Mouse (Mus musculus) heart, embryonic 12.5 days (tissue): Measurements from ENCODE around the gene Gm49373. TPM values are rescaled to one million over a fixed set of nuclear protein-coding genes. Genes with fewer than 3 reads are reported as not detected.

Source experiments
- ATAC-seq: fragments of 200-750 bp; cut with Nextera tagmentation; 2 replicates; pipeline ENCODE4 v1.8.0; 2017; ENCODE audit warnings: moderate TSS enrichment, moderate library complexity; ENCODE audit not compliant: insufficient number of reproducible peaks, low FRiP score
- H3K27ac ChIP-seq: fragments of 300-500 bp; sonication (generic); 2 replicates; pipeline ENCODE4 v1.5.1; 2016; ENCODE audit warnings: mild to moderate bottlenecking, moderate library complexity; ENCODE audit not compliant: poor library complexity, severe bottlenecking
- H3K27me3 ChIP-seq: fragments of 300-500 bp; sonication (generic); replicated peaks from 2 replicates; pipeline ENCODE4 v1.6.1; 2016; ENCODE audit warnings: mild to moderate bottlenecking, moderate library complexity
- H3K36me3 ChIP-seq: fragments of 300-500 bp; sonication (generic); 2 replicates; pipeline ENCODE4 v1.6.1; 2016; ENCODE audit warnings: mild to moderate bottlenecking, moderate library complexity
- H3K4me1 ChIP-seq: fragments of 300-500 bp; sonication (generic); replicated peaks from 2 replicates; pipeline ENCODE4 v1.6.1; 2016; ENCODE audit warnings: mild to moderate bottlenecking
- H3K4me2 ChIP-seq: fragments of 300-500 bp; sonication (generic); 2 replicates; pipeline ENCODE4 v1.6.1; 2016; ENCODE audit warnings: mild to moderate bottlenecking, moderate library complexity
- H3K4me3 ChIP-seq: fragments of 300-500 bp; sonication (generic); 2 replicates; pipeline ENCODE4 v1.5.1; 2016; ENCODE audit warnings: mild to moderate bottlenecking
- H3K9ac ChIP-seq: fragments of 300-500 bp; sonication (generic); 2 replicates; pipeline ENCODE4 v1.6.1; 2016; ENCODE audit warnings: mild to moderate bottlenecking, moderate library complexity
- H3K9me3 ChIP-seq: fragments of 300-500 bp; sonication (generic); replicated peaks from 2 replicates; pipeline ENCODE4 v1.6.1; 2016; ENCODE audit warnings: mild to moderate bottlenecking, moderate library complexity
- WGBS: fragments of 180-500 bp; shearing (Covaris S2); methylation state at CpG from one replicate; pipeline ENCODE4 v1.1.7; 2016; 5-methylcytosine and 5-hydroxymethylcytosine counted together
- polyA plus RNA-seq: library from polyadenylated mRNA; unstranded; fragments of >200 nt; fragmentation: Nextera tagmentation; extraction: Ambion mirVana; gene quantifications from 2 replicates; pipeline ENCODE4 v1.2.1, GENCODE M21; 2016

The Gm49373 gene
- polyA plus RNA-seq, 1 experiment from 2014 or later = 0.69 TPM

DNA sequence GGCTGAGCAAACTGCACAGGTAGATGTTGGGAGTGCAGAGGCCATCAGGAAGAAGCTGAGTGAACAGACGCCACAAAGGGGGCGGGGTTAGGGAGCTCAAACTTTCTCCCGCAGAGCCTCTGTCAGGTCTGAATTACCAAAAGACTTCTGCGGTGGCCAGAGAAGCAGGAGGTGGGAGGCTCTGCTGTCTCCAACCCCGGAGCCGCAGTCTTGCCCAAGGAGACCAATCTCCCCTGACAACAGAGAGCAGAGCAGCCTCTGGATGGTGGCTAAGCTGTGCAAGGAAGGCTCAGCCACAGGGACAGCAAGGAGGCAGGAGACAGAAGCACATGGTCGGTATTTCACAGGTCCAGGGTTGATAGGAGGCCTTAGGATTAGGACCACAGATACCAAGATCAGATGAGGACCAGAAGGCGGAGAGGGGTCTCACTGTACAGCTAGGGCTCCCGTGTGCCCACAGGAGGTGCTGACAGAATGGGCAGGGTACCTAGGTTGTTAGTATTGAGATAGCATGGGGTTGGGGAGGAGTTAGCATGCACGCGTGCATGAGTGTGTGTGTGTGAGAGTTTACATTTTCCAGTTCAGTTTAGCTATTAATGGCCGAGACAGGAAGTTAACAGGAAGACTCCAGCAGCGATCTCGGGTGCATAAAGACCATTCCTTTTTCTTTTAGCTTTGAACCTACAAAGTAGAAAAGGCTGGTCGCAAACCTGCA is 27.7 kb upstream of the Gm49373 start:
- no peak overlapping the region for H3K27ac ChIP-seq
- H3K9ac ChIP-seq = peak overlapping the region; percentile 32; the same call in 1 of the 2 replicates
- peaks cover 8% of the 10 kb centered on the region; the same call in 1 of the 2 replicates for H3K36me3 ChIP-seq
- peaks cover 11% of the 10 kb centered on the region for H3K4me1 ChIP-seq
- H3K4me2 ChIP-seq = 0 out of 2 replicates have a peak overlapping the region, but pooled peaks have one; percentile 5
- no peaks in the 10 kb centered on the region for H3K9me3 ChIP-seq
- 41% methylated on average over 15 of the region's 15 CpGs for WGBS
- no peaks in the 10 kb centered on the region for H3K27me3 ChIP-seq
- H3K4me3 ChIP-seq = no peak overlapping the region
- ATAC-seq = peak; percentile 30; the same call in 1 of the 2 replicates

DNA sequence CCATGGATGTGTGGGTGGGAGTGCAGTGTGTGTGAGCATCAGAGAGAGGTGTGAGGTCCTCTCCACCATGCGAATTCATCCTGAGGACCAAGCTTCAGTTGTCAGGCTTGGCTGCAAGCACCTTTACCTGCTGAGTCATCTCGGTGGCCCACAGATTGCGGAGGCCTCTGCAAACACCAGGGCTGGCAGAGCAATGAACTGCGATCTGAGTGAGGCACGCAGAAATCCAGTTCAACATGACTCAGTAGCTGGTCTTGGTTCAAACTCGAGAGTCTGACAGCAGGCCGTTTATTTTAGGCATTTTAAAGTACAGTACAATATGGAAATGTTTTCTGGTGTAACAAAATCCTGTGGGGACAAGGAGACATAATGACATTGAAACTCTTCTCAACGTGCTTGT is 24.9 kb upstream of the Gm49373 start:
- H3K27me3 ChIP-seq = no peaks in the 10 kb centered on the region
- ATAC-seq = no peak
- H3K4me1 ChIP-seq = peaks cover 11% of the 10 kb centered on the region
- no peaks in the 10 kb centered on the region for H3K9me3 ChIP-seq
- no peak overlapping the region for H3K4me2 ChIP-seq
- no peaks in the 10 kb centered on the region for H3K36me3 ChIP-seq
- no peak overlapping the region for H3K27ac ChIP-seq
- H3K4me3 ChIP-seq = no peak overlapping the region
- 57% methylated on average over 8 of the region's 8 CpGs for WGBS
- H3K9ac ChIP-seq = no peak overlapping the region

DNA sequence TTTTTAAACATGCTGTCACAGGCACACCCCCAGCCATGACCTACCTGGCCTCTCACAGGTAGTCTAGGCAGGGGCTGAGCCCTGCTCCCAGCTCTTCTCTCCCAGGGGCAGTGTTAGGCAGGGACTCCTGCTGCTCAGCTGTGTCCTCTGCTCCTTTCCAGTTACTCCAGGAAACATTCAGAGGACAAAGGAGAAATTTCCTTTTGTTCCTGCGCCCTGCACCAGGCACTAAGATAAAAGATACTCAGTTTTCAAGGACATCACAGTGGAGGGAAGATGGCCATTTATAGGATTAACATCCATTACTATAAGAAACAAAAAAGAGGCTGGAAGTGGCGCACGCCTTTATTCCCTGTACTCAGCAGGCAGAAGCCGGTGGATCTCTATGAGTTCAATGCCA is 23.1 kb upstream of the Gm49373 start:
- no peaks in the 10 kb centered on the region for H3K27me3 ChIP-seq
- H3K36me3 ChIP-seq = no peaks in the 10 kb centered on the region
- H3K9ac ChIP-seq = no peak overlapping the region
- WGBS = 86% methylated on average over 4 of the region's 4 CpGs
- H3K4me1 ChIP-seq = peaks cover 14% of the 10 kb centered on the region
- H3K4me3 ChIP-seq = no peak overlapping the region
- no peak overlapping the region for H3K4me2 ChIP-seq
- no peaks in the 10 kb centered on the region for H3K9me3 ChIP-seq
- no peak for ATAC-seq
- no peak overlapping the region for H3K27ac ChIP-seq

DNA sequence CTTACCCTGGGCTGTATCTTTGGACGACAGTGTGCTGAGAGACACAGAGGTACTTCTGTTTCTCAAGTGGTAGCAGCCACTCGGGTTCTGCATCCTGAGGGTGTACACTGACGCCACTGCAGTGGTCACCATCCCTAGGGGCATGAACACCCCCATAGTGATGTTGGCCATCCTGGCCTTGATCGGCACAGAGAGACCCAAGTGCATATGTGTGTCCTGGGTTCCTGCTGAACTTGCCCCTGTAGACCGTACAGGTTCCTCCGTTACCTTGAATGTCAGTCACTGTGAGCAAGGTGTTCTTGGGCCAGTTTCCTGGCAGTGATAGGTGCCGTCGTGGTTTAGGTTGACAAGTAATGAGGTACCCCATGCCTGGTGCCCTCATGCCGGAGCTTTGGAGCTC is 20.5 kb upstream of the Gm49373 start:
- Histone ChIP-seq H3K9me3 (no peaks in the 10 kb centered on the region), H3K4me2 (no peak overlapping the region), H3K27ac (no peak overlapping the region), H3K4me3 (no peak overlapping the region), H3K36me3 (peaks cover 20% of the 10 kb centered on the region), H3K27me3 (no peaks in the 10 kb centered on the region), H3K4me1 (peaks cover 31% of the 10 kb centered on the region), H3K9ac (no peak overlapping the region)
- ATAC-seq = no peak
- 89% methylated on average over 9 of the region's 9 CpGs for WGBS

DNA sequence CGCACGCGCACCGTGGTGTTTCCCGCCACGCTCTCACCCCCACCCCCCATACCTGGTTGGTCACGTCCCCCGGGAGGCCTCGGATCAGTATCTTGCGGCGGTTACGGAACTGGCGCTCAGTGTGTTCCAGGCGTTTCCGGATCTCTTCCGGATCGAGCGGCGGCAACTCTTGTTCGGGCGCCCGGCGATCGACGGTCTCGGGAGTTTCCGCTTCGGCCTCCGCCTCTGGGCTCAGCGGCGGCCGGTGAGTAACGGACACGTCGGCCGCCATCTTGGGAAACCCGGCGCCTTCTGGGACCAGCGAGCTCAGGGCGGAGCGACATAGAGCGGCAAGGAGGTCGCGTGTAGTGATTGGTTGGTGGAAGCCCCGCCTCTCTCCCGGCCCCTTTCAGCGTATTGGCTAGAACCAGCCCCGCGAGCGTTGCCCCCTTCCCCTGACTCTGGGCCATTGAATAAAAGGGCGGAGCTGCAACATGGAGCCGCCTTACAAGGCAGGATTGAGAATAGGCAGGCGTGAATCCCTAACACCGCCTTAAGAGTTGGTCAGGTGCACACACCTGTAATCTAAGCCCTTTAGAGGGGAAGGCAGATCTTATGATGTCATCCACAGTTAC is 18.9 kb upstream of the Gm49373 start, which contains the start of the genes Gm38431 and Raver1:
Gene Gm38431 (minus strand): TSS at position 291 of the 614 bp plus-strand sequence.
Gene Raver1 (minus strand): TSS at position 302 of the 614 bp plus-strand sequence.
- WGBS = under 1% methylated on average over 54 of the region's 54 CpGs
- H3K27ac ChIP-seq = peak within 1 kb of the TSS; percentile 81

DNA sequence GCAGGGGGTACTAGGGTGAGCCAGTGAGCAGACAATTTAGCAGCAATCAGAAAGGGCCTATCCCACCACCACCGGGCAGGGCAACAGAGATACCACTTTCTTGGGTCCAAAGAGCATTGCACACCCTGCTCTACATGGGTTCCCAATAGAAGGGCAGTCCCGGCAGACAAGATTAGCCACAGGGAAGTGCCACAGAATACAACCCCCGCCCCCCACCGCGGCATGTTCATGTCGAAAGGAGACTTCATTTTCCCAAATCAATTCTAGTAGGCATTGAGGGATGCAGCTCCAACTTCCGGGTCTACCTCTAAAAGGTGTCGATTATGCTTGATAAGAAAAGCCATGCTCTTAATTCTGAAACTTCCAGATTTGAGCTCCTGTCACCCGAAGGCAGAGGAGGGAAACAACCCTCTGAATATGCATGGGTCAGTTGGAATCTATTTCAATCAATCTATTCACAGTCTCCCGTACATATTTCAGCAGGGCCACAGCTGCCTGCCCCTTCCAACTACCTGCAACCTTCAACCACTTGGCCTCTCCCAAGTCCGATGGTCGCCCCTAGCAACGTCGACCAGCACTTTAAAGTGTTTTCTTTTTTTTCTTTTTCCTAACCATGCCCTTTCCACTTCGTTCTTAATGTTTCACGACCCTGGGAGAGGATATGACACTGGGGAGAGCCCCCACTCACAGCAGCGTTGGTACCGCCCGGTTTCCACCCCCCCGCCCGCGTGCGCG is 18.2 kb upstream of the Gm49373 start:
- peak overlapping the region; percentile 81; the same call in 1 of the 2 replicates for H3K27ac ChIP-seq
- no peaks in the 10 kb centered on the region for H3K9me3 ChIP-seq
- H3K4me2 ChIP-seq = peak overlapping the region; percentile 97
- H3K9ac ChIP-seq = peak overlapping the region; percentile 84
- peaks cover 29% of the 10 kb centered on the region for H3K4me1 ChIP-seq
- no peaks in the 10 kb centered on the region for H3K27me3 ChIP-seq
- H3K4me3 ChIP-seq = peak overlapping the region; percentile 76
- WGBS = 1% methylated on average over 24 of the region's 24 CpGs
- H3K36me3 ChIP-seq = peaks cover 43% of the 10 kb centered on the region
- ATAC-seq = no peak; the same call in 1 of the 2 replicates

More for the DNA sequence above, 18.9 kb upstream of the Gm49373 start, which contains the start of the genes Gm38431 and Raver1:
- no peaks in the 10 kb centered on the region for H3K27me3 ChIP-seq
- peaks cover 36% of the 10 kb centered on the region for H3K36me3 ChIP-seq
- peak within 1 kb of the TSS; percentile 84 for H3K9ac ChIP-seq
- H3K4me2 ChIP-seq = peak within 1 kb of the TSS; percentile 97
- H3K9me3 ChIP-seq = no peaks in the 10 kb centered on the region
- H3K4me1 ChIP-seq = peaks cover 29% of the 10 kb centered on the region
- ATAC-seq = peak; percentile 98
- H3K4me3 ChIP-seq = peak within 1 kb of the TSS; percentile 76

DNA sequence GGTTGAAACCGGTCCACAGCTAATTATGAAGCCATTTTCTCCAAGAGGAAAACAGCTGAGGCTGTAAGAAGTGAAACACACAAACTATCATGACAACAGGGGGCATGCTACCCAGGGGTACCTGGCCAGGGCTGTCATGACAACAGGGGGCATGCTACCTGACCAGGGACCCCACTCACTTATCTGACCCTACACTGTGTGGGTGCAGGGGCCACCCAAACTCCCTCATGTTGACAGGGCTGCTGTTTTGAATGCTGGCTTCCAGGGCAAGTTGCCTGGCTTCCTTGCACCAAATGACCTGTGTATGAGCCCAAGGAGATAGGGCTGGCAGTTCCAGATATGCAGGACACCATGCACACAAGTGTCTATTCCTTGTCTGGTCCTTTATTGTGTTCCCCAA is 17.6 kb upstream of the Gm49373 start:
- peak overlapping the region; percentile 84 for H3K9ac ChIP-seq
- no peaks in the 10 kb centered on the region for H3K27me3 ChIP-seq
- H3K36me3 ChIP-seq = peaks cover 49% of the 10 kb centered on the region
- H3K4me2 ChIP-seq = peak overlapping the region; percentile 97
- no peak for ATAC-seq
- peak overlapping the region; percentile 76 for H3K4me3 ChIP-seq
- no peaks in the 10 kb centered on the region for H3K9me3 ChIP-seq
- 83% methylated on average over 1 of the region's 1 CpGs for WGBS
- H3K4me1 ChIP-seq = peaks cover 29% of the 10 kb centered on the region
- H3K27ac ChIP-seq = no peak overlapping the region

DNA sequence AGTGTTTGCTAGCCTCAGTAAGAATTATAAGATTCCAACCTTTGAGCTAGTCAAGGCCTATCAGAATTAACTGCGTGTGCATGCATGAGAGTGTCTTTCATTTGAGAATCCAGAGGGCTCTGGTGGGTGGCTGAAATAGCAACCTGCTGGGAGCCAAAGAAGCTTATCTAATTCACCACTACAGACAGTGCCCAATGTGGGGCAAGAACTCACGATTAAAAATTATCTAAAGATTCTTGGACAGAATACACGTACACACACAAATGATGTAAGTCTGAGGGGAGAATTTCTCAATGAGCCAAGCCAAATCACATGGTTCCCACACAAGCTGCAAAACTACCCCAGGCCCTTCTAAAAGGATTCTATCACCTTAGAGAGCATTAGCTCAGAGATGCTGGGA is 10.4 kb upstream of the Gm49373 start:
- Histone ChIP-seq H3K27me3 (no peaks in the 10 kb centered on the region), H3K4me3 (no peak overlapping the region), H3K9me3 (no peaks in the 10 kb centered on the region), H3K4me1 (0 out of 2 replicates have a peak, but pooled peaks cover under 1% of the 10 kb centered on the region), H3K27ac (no peak overlapping the region), H3K4me2 (no peak overlapping the region), H3K9ac (no peak overlapping the region), H3K36me3 (peaks cover 93% of the 10 kb centered on the region)
- 76% methylated on average over 3 of the region's 3 CpGs for WGBS
- ATAC-seq = no peak

DNA sequence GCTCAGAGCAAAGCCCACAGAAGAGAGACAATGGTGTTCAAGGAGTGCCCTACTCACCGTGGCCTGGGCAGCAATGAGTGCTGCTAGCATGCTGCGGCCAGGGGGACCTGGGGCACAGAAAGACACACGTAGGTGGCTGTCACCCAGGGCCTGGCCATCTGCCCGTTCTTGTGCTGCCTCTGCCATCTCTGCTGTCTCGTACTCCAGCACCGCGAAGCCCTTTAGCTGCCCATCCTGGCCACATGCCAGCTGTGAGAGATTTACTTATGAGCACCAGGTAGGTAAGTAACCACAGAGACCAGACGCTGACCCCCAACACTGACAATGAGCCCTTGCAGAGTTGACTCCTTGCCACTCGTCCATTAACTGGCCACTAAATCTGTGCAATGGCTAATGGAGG is 8.2 kb upstream of the Gm49373 start:
- no peak overlapping the region for H3K4me3 ChIP-seq
- no peak overlapping the region for H3K4me2 ChIP-seq
- no peak for ATAC-seq

DNA sequence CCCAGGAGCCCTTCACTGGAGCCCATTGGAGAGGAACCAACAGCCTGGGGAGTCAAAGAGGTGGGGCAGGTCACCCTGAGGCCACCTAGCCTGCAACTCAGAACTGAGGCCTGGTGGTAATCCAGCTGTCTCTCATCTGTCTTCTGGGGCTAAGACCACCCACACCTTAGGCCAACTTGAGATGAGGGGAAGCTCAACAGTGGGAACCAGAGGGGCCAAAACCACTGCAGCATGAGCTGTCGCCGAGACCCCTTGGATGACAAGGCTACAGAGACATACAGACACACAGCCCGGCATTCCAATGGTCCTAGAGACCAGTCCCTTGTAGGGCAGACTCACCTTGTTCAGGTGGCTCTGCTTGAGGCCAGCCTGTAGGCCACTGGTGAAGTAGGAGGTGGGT is 2.7 kb upstream of the Gm49373 start:
- Histone ChIP-seq H3K9ac (no peak overlapping the region), H3K4me1 (peaks cover 7% of the 10 kb centered on the region), H3K4me2 (no peak overlapping the region), H3K27me3 (no peaks in the 10 kb centered on the region), H3K36me3 (peaks cover 78% of the 10 kb centered on the region), H3K9me3 (no peaks in the 10 kb centered on the region), H3K27ac (no peak overlapping the region), H3K4me3 (no peak overlapping the region)
- WGBS = 83% methylated on average over 3 of the region's 3 CpGs
- no peak for ATAC-seq

More for the DNA sequence above, 8.2 kb upstream of the Gm49373 start:
- Histone ChIP-seq H3K9ac (no peak overlapping the region), H3K27ac (no peak overlapping the region), H3K9me3 (no peaks in the 10 kb centered on the region), H3K27me3 (no peaks in the 10 kb centered on the region), H3K4me1 (no peaks in the 10 kb centered on the region), H3K36me3 (peaks cover 92% of the 10 kb centered on the region)
- WGBS = 89% methylated on average over 9 of the region's 9 CpGs

DNA sequence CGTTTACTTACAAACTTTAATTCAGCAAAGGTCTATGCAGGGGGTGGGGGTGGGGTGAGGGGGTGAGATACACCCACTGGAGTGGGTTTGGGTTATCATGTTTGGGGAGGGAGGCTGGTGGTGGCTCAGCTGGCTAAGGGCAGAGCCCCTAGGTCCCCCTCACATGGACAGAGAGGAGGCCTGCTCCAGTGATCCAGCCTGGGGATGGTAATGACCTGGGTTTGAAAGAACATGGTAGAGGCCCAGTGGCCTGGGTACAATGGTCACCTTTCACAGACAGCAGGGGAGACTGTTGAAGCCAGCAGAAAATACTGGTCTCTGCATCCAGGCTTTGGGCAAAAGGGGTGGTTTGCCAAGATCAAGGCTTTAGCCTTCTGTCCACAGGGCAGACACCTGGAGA is 1.3 kb upstream of the Gm49373 start:
- H3K9me3 ChIP-seq = no peaks in the 10 kb centered on the region
- peaks cover 7% of the 10 kb centered on the region for H3K4me1 ChIP-seq
- no peak overlapping the region for H3K27ac ChIP-seq
- peaks cover 69% of the 10 kb centered on the region for H3K36me3 ChIP-seq
- no peak overlapping the region for H3K4me2 ChIP-seq
- H3K27me3 ChIP-seq = no peaks in the 10 kb centered on the region
- H3K4me3 ChIP-seq = no peak overlapping the region
- no peak overlapping the region for H3K9ac ChIP-seq
- 94% methylated on average over 1 of the region's 1 CpGs for WGBS
- ATAC-seq = no peak
